Mouse (Mus musculus) hindbrain, postnatal 0 days (tissue): ENCODE measurements around the gene Glrp1. TPM values are rescaled to one million over a fixed set of nuclear protein-coding genes. Genes with fewer than 3 reads are reported as not detected.

ENCODE experiments used
- ATAC-seq: fragments of 200-750 bp; cut with Nextera tagmentation; 2 replicates; pipeline ENCODE4 v1.8.0; 2017; ENCODE audit warnings: mild to moderate bottlenecking, moderate TSS enrichment, moderate library complexity
- DNase-seq: peaks from one replicate; pipeline ENCODE4 v3.0.0-alpha.2; 2015; ENCODE audit warnings: low spot score
- H3K27ac ChIP-seq: fragments of 300-500 bp; sonication (generic); 2 replicates; pipeline ENCODE4 v1.5.1; 2014; ENCODE audit warnings: mild to moderate bottlenecking
- H3K27me3 ChIP-seq: fragments of 300-500 bp; sonication (generic); 2 replicates; pipeline ENCODE4 v1.6.1; 2014; ENCODE audit warnings: low read length, mixed read lengths; ENCODE audit not compliant: insufficient read depth
- H3K36me3 ChIP-seq: fragments of 300-500 bp; sonication (generic); 2 replicates; pipeline ENCODE4 v1.6.1; 2014; ENCODE audit warnings: low read length, mixed read lengths; ENCODE audit not compliant: insufficient read depth
- H3K4me1 ChIP-seq: fragments of 300-500 bp; sonication (generic); 2 replicates; pipeline ENCODE4 v1.6.1; 2014; ENCODE audit warnings: antibody characterized with exemption, low read length, mixed read lengths; ENCODE audit not compliant: insufficient read depth
- H3K4me2 ChIP-seq: fragments of 300-500 bp; sonication (generic); 2 replicates; pipeline ENCODE4 v1.6.1; 2014; ENCODE audit warnings: low read depth, mild to moderate bottlenecking, low read length, moderate library complexity, mixed read lengths
- H3K4me3 ChIP-seq: fragments of 300-500 bp; sonication (generic); 2 replicates; pipeline ENCODE4 v1.5.1; 2014; ENCODE audit warnings: low read length
- H3K9ac ChIP-seq: fragments of 300-500 bp; sonication (generic); replicated peaks from 2 replicates; pipeline ENCODE4 v1.6.1; 2014; ENCODE audit warnings: mild to moderate bottlenecking, low read length, moderate library complexity, mixed read lengths
- H3K9me3 ChIP-seq: fragments of 300-500 bp; sonication (generic); 2 replicates; pipeline ENCODE4 v1.6.1; 2016; ENCODE audit warnings: low read length, mixed read lengths
- CTCF ChIP-seq: IDR thresholded peaks from 2 replicates; pipeline ENCODE4 v1.5.1; 2016; ENCODE audit warnings: antibody characterized with exemption, control low read depth, low read depth
- WGBS: fragments of 180-500 bp; shearing (Covaris S2); extraction: QIAGEN DNeasy Blood & Tissue Kit; methylation state at CpG from one replicate; pipeline ENCODE4 v1.1.7; 2014; 5-methylcytosine and 5-hydroxymethylcytosine counted together
- polyA plus RNA-seq: library from polyadenylated mRNA; unstranded; fragments of >200 nt; fragmentation: Nextera tagmentation; extraction: Ambion mirVana; gene quantifications from 2 replicates; pipeline ENCODE4 v1.2.1, GENCODE M21; 2015
- total RNA-seq: library from RNA; depleted of rRNA; stranded (reverse); fragments of >200 nt; gene quantifications from 2 replicates; pipeline ENCODE4 v1.2.3, GENCODE M21; 2014

Glrp1 gene
- total and polyA plus RNA-seq, 2 experiments from 2014 or later, result not detected

DNA sequence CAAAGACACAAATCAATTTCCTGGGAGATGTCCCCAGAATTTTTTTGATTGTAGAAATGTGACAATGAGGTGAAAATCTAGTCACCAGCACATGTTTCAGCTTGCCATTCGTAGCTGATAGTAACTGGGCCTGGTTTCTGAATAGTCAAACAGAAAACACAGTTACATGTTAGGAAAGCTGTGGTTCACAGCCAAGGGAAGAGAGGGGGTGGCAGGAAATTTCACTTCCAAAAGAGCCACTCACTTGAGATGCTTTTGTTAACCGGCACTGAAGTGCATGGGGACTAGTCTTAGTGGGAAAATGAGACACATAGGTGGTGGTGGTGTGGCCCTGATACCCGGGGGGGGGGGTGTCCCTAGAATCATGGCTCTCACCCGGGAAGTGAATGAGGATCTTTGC is 33.7 kb upstream of the Glrp1 start:
- H3K4me3 ChIP-seq, result no peak overlapping the region
- H3K4me2 ChIP-seq, result no peak overlapping the region
- TF ChIP-seq CTCF, result no peak
- ATAC-seq (no peak), DNase-seq (no peak)
- H3K4me1 ChIP-seq, result peaks cover 8% of the 10 kb centered on the region; the same call in 1 of the 2 replicates
- H3K9ac ChIP-seq, result no peak overlapping the region
- no peaks in the 10 kb centered on the region for H3K9me3 ChIP-seq
- no peaks in the 10 kb centered on the region for H3K36me3 ChIP-seq
- H3K27ac ChIP-seq, result no peak overlapping the region
- no peaks in the 10 kb centered on the region for H3K27me3 ChIP-seq
- WGBS, result 60% methylated on average over 4 of the region's 4 CpGs

DNA sequence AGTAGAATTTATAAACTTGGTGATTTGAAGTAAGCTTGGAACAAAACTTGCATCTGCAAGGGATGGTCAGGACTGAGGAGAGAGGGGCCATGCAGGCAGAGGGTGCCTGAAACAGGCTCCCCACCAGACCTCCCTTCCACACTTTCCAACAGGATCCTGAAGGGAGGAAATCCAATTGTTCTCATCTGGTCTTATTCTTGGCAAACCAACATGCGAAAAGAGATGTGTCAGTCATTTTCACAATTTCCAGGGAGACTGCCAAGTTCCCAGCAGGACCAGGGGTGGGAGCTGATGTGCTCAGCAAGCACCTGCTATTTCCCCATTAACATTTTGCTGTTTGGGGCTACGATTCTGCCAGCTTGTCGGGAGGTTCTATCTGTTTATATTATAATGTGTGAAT is 30.0 kb upstream of the Glrp1 start:
- no peak overlapping the region for H3K4me3 ChIP-seq
- WGBS, result 24% methylated on average over 3 of the region's 3 CpGs
- peak overlapping the region; percentile 11; the same call in 1 of the 2 replicates for H3K27ac ChIP-seq
- H3K27me3 ChIP-seq, result no peaks in the 10 kb centered on the region
- H3K4me2 ChIP-seq, result no peak overlapping the region
- no peaks in the 10 kb centered on the region for H3K36me3 ChIP-seq
- H3K4me1 ChIP-seq, result peaks cover 8% of the 10 kb centered on the region; the same call in 1 of the 2 replicates
- no peak for TF ChIP-seq CTCF
- DNase-seq (peak; percentile 87), ATAC-seq (peak; percentile 72)
- no peak overlapping the region for H3K9ac ChIP-seq
- H3K9me3 ChIP-seq, result no peaks in the 10 kb centered on the region

DNA sequence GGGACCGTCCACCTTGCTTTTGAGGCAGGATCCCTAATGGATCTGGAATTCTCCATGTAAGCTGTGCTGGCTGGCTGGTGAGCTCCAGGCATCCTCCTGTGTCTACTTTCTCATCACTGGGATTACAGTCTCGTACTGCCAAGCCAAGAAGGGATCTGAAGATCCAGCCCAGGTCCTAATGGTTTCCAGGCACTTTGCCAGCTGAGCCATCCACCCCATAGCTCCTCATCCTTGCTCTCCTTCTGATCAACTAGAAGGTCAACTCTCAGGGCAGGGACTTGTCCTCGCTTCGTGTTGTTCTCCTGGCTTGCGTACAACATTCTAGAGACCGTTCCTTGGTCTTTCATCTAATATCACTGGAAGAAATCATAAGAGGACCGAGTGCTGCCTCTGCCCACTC is 29.4 kb upstream of the Glrp1 start:
- no peak overlapping the region for H3K4me2 ChIP-seq
- H3K27me3 ChIP-seq, result no peaks in the 10 kb centered on the region
- WGBS, result 53% methylated on average over 7 of the region's 7 CpGs
- H3K4me1 ChIP-seq, result peaks cover 8% of the 10 kb centered on the region; the same call in 1 of the 2 replicates
- ATAC-seq (0 out of 2 replicates have a peak, but pooled peaks have one; percentile 18), DNase-seq (peak; percentile 66)
- H3K36me3 ChIP-seq, result no peaks in the 10 kb centered on the region
- H3K27ac ChIP-seq, result peak overlapping the region; percentile 11; the same call in 1 of the 2 replicates
- H3K9me3 ChIP-seq, result no peaks in the 10 kb centered on the region
- no peak overlapping the region for H3K9ac ChIP-seq
- no peak for TF ChIP-seq CTCF
- no peak overlapping the region for H3K4me3 ChIP-seq

DNA sequence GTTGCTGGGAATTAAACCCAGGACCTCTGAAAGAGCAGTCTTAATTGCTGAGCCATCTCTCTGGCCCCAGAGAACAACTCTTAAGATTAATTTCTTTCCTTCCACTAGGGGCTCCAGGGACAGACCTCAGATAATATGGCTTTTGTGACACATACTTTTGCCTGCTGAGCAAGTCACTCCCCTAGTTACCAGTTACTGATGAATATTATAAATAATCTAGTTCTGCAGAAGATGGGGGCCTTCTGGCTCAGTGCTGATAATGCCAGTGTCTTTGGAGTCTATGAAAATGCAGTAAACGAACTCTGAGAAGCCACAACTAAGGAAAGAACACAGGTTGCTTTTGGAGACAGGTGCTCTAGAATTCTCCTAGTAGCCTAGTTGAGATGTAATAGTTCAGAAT is 26.4 kb upstream of the Glrp1 start:
- Histone ChIP-seq H3K9ac (no peak overlapping the region), H3K27me3 (no peaks in the 10 kb centered on the region), H3K4me2 (no peak overlapping the region), H3K27ac (no peak overlapping the region), H3K36me3 (no peaks in the 10 kb centered on the region), H3K9me3 (no peaks in the 10 kb centered on the region), H3K4me3 (no peak overlapping the region), H3K4me1 (peaks cover 8% of the 10 kb centered on the region; the same call in 1 of the 2 replicates)
- no peak; the same call in 1 of the 2 replicates for TF ChIP-seq CTCF
- DNase-seq (no peak), ATAC-seq (no peak)
- 86% methylated on average over 1 of the region's 1 CpGs for WGBS

DNA sequence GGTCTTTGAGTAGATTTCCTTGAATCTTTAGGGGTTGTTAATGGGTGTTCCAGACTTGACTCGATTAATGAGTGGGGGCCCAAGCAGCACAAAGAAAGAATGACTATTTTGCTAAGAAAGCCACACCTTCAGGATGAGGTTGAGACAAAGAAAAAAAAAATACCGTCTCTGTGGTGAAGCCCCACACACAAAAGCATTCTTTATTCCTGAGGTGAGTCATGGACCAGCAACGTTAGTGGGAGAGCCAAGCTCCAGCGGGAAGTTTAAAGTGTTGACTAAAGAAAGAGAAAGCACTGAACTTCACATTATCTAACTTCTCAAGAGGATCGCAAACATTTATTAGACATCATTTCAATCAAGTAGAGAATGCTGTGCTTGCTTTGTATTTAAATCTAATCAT is 24.2 kb upstream of the Glrp1 start:
- no peaks in the 10 kb centered on the region for H3K9me3 ChIP-seq
- H3K4me1 ChIP-seq, result no peaks in the 10 kb centered on the region
- H3K27me3 ChIP-seq, result no peaks in the 10 kb centered on the region
- no peak overlapping the region for H3K9ac ChIP-seq
- no peak for TF ChIP-seq CTCF
- no peak overlapping the region for H3K4me2 ChIP-seq
- H3K27ac ChIP-seq, result no peak overlapping the region
- H3K36me3 ChIP-seq, result no peaks in the 10 kb centered on the region
- H3K4me3 ChIP-seq, result no peak overlapping the region
- no peak for ATAC-seq
- DNase-seq, result no peak
- 72% methylated on average over 5 of the region's 5 CpGs for WGBS

DNA sequence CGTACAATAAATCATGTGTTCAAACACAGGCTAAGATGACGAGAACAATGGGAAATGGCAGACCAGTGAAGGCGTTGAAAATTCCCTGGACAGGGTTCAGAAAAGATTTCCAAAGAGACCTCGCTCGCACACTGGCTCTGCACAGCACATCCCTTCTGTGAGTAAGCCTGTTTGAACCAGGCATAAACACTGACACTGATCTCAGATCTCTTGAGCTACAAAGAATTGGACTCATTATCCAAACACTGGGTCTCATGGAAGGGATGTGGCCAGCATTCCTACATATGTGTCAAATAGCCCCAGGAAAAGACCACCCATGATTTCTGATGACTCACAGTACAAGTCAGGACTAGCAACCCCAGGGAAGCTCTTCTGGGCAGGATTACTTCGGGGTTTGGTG is 16.3 kb upstream of the Glrp1 start:
- no peak overlapping the region for H3K4me2 ChIP-seq
- peak; percentile 30 for DNase-seq
- no peak for TF ChIP-seq CTCF
- H3K27ac ChIP-seq, result no peak overlapping the region
- no peak overlapping the region for H3K9ac ChIP-seq
- WGBS, result 37% methylated on average over 6 of the region's 6 CpGs
- no peaks in the 10 kb centered on the region for H3K4me1 ChIP-seq
- ATAC-seq, result peak; percentile 66
- H3K27me3 ChIP-seq, result no peaks in the 10 kb centered on the region
- H3K36me3 ChIP-seq, result no peaks in the 10 kb centered on the region
- H3K9me3 ChIP-seq, result no peaks in the 10 kb centered on the region
- H3K4me3 ChIP-seq, result no peak overlapping the region

DNA sequence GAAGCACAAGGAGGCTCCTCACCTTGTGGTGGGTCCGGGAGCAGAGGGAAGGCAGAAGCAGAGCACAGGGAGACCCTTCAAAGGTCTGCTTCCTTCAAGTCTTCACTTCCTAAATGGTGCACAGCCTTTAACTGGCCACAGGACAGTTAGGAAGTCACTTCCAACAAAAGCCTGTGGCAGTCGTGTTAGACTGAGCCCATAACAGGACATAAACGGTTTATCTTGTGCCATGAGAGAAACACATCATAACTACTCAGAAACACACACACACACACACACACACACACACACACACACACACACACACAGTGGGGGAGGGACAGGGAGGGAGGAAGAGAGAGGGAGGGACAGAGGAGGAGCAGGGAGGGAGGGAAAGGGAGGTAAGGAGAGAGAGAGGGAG is 15.8 kb upstream of the Glrp1 start:
- Histone ChIP-seq H3K9me3 (no peaks in the 10 kb centered on the region), H3K27ac (no peak overlapping the region), H3K4me3 (no peak overlapping the region), H3K27me3 (no peaks in the 10 kb centered on the region), H3K4me2 (no peak overlapping the region), H3K4me1 (no peaks in the 10 kb centered on the region), H3K36me3 (no peaks in the 10 kb centered on the region), H3K9ac (no peak overlapping the region)
- DNase-seq, result no peak
- ATAC-seq, result no peak
- no peak for TF ChIP-seq CTCF
- 47% methylated on average over 3 of the region's 3 CpGs for WGBS
